Mouse (Mus musculus): ENCODE results near the gene Rpl38.

GRCm38 (mm10) chr11:114675826-114676401, 7.6 kb downstream of the Rpl38 start:
- TF ChIP-seq POLR2A (IDR thresholded peaks at IDR 0.05; ENCODE audit: low read depth, low read length) (no peak), CTCF (IDR thresholded peaks at IDR 0.05; ENCODE audit: borderline replicate concordance, insufficient read depth, low read length) (no peak)

Measured in embryonic fibroblast, embryonic 13.5 days (primary cell).